Mouse (Mus musculus) liver (tissue): ENCODE results near the gene Elf1.
A peak's percentile ranks its signal among the peaks of the same experiment; 100 is the strongest.

Experiments used
- DNase-seq: peaks from one replicate; pipeline ENCODE4 v3.0.0-alpha.2; 2020; ENCODE audit warnings: mixed read lengths

The Elf1 gene

DNA sequence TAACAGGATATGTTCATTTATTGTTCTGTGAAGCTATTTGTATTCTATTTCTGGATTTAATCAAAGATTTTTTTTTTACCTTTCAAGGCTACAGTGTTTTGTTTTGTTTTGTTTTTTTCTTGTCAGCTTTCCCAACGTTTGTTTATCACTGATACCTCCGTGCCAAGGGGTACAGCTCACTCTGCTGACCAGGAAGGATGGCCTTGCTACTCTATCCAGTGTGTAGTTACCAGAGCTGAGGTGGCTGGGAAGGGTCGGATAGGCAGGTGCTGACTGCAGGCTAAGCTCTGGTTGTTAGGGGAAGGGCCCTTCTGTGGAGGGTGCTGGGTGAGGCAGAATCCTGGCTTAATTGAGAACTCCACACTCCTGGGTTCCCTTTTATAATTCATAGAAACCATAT is 9.3 kb downstream of the Elf1 start:
- no peak for DNase-seq

DNA sequence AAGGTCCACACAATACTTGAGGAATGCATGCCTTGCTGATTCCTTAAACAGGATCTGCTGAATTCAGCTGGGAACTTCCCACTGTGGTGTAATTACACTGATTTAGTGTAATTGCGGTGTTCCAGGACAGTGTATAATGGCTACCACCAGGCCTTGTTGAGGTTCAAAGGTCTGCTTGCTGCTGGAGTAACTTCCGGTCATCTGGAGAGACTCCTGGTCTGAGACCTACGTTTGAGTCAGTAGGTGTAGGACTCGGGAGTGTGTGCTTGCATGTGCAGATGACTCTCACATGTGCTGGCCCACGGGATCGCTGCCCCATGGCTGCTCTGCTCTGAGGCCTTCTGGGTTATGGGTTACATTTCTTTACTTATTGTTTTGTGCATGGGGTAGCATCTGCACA is 13.4 kb downstream of the Elf1 start:
- DNase-seq: no peak

DNA sequence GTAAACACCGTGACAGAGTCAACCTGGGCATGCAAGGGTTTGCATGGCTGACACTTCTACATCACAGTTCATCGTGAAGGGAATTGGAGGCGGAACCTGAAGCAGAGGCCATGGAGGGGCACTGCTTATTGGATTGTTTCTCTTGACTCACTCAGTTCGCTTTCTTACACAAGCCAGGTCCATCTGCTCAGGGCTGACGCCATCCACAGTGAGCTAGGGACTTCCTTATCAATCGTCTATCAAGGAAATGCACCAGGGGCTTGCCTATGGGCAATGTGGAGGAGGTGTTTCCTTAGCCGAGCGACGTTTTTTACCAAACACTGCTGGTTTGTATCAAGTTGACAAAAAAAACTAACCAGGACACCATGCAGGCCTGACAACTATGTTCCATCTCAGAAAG is 18.3 kb downstream of the Elf1 start:
- peak; percentile 44 for DNase-seq

DNA sequence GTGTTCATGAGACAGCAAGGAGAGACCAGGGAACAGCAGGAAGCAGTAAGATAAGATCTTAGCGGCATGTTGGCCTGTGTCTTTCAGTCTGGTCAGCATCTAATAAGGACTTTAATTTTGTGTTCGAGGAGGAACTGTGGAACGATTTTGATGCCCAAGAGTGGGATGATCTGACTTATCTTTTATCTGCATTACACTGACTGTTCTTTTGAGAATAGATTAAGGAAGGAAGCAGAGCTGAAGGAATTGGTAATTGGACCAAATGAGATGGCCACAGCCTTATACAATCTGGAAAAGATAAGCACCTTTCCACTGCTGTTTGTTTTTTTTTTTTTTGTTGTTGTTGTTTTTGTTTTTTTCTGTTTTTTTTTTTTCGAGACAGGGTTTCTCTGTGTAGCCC is 19.8 kb downstream of the Elf1 start:
- no peak for DNase-seq

DNA sequence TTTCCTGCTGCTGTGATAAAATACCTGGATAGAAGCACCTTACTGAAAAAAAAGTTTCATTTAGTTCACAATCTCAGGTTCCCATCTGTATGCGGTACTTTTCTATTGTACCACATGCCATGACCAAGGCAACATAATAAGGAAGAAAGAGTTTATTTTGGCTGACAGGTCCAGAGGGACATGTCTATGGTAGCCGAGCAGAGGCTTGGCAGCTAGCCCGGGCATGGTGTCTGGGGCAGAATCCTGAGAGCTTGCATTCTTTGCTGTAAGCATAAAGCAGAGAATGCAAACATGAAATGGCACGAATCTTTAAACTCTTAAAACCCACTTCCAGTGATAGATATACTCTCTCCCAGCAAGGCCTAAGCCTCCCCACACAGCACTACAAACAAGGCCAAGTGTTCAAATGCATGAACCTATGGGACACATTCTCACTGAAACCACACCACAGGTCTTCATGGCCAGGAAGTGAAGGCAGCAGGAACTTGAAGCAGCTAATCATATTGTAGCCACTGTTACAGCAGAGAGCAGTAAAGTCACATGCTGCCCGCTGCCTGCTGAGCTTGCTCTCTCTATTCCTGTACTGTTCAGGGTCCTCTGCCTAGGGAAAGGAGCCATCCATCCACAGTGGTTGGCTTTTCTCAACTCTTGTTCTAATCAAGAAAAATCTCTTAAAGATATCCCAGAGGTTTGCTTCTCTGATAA is 22.5 kb downstream of the Elf1 start:
- DNase-seq: no peak

DNA sequence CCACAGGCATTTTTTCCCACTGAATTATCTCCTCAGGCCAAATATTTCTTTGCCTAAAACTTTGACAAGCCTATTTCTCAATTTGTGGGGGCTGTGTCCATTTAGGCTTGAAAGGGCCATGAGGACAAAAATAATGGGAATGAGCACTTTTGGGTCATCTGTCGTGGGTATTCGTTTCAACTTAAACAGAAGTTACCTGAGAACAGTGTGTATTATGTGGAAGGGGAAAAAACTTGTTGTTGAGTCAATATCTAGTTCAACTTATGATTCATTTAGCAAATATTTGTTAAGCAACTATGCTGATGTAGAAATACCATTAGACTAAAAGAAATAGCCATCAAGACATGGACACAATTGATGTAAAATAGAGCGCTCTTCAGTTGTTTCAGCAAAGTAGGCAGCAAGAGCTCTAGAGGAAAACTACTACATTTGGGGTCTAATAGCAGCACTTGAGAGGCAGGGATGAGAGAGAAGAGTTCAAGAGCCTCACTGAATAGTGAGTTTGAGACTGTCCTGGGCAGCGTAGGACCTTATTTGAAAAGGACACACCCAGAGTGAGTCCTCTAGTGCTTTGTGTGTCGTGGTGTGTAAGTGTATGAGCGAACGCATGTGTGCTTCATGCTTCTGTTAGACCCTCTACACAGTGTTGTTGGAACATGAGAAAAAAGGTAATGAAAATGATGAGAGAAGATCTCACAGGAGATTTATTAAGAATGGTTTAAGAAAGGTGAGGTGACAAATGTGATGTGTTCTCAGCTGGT is 23.4 kb downstream of the Elf1 start:
- DNase-seq: no peak

DNA sequence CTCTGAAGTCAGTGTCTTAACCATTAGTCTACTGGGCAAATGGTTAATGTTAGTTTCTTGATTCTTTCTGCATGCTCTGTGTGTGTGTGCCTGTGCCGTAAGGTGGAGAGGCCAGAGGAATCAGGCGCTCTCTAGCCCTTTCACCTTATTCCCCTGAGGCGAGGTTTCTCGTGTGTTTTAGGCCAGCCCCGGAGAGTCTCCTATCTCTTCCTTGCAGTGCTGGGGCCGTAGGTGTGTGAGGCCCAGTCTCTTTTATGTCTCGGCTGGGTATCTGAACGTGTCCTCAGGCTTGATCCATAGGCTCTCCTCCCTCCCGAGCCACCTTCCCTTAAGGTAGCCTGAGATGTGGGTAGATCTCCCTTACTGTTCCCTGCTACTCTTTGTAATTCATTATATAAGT is 25.2 kb downstream of the Elf1 start:
- peak; percentile 86 for DNase-seq

DNA sequence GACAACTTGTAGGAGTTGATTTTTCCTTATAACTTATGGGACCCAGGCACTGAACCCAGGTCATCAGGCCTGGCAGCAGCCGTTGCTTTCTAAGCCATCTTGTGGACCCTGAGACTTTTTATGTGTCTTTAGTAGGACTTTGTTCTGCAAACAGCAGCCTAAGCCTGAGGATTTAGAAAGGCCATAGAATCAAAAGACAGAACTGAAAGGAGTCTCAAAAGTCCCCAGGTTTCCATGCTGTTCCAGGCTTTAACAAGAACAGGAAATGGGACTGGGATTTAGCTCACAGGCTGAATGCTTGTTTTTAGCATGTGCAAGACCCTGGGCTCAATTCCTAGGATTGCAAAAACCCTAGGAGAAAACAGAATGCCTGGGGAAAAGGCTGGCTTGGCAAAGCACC is 26.9 kb downstream of the Elf1 start:
- DNase-seq: no peak

DNA sequence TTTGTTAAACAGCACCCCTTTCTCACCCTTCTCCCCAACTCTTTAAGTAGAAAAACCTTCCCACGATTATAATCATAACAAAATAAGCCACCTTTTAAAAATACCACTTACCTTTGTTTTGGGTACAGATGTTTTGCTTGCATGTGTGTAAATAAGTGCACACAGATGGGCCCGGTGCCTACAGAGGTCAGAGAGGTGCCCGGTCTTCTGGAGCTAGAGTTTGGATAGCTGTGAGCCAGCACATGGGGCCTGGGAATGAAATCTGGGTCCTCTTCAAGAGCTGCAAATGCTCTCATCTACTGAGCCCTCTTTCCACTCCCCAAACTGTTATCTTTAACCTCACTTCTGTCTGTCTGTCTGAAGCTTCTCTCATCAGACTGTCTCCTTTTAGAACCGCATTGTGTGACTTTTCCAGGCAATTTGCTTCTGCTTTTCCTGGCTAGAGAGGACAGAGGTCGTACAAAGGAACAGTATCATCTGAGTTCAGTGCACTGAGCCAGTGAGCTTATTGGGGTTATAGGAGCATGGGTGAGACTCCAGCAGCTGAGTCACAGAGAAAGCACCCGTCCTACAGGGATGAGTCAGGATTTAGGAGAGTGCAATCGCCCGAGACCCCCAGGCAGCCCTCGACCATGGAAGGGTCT is 27.8 kb downstream of the Elf1 start:
- DNase-seq: no peak

DNA sequence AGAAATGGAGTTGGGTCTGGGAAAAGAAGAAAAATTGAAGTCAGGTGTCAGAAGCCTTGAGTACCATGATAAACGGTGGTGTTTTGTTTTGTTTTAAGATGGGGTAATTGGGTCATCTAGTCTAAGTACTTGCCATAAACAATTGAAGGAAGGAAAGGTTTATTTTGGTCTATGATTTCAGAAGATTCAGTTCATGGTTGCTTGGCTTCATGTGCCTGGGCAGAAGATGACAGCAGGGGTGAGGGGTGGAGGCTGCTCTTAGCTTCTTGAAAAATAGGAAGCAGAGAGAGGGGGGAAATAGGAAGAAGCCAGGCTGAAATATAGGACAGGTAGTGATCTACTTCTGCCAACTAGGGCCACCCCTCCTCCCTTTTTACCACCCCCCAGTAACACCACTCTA is 30.5 kb downstream of the Elf1 start:
- no peak for DNase-seq

DNA sequence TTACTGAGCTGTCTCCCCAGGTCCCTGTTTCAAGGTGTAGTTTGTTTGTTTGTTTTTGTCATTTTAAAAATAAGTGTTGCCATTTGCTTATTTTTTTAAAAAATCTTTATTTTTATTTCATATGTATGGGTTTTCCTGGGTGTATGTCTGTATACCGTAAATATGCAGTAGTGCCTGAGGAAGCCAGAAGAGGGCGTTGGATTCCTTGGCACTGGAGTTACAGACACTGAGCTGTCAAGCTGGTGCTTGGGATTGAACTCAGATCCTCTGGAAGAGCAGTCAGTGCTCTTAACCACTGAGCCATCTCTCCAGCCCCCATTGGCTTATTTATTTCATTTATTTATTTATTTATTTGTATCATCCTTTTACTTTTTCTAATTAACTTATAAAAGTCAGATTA is 33.0 kb downstream of the Elf1 start:
- peak; percentile 37 for DNase-seq

DNA sequence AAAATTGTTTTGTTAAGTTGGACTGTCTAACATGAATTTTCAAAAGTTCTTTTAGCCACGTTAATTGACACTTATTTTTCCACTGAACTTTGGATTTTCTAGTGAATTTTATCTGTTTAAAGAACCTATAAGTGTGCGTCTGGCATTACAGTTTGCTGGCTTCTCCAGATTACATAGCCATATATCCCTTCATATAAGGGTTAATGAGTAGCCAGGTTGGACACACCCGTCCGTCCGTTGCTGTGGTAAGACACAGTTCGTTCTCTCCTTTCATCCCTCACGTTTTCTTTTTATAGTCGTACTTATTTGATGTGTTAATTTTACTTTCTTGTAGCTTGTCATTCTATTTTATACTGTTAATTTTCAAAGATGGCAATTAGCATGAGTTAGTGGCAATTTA is 34.1 kb downstream of the Elf1 start:
- DNase-seq: no peak

DNA sequence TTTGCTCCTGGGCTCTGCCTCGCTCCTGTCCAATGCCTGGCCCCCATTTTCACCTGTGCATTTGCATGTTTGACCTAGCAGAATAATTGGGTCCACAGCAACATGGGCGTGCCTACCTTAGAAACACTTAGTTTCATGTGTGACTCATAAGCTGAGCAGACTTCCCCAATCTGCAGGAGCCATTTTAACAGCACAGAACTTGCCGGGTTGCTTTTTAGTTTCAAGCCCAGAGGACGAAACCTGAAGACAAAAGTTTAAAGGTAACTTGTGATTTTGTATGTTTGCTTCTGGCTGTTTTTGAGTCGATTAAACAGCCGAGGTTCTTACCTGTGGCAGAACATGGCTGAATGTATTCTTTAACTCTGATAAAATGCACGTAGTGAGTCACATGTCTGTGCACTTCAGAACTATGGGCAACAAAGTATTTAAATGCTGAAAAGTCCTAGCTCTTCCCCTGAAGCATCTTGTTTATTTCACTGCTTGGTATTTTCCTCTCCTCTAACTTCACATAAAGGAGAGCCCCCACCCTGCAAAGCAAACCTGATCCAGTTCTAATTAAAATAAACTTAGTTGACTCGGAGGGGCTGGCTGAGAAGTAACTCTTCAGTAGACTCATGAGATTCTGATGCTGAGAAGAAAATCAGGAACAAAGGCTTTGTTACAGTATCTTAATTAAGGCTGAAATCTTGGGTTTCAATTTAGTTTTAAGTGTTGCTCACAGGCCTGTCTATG is 34.7 kb downstream of the Elf1 start:
- peak; percentile 53 for DNase-seq

DNA sequence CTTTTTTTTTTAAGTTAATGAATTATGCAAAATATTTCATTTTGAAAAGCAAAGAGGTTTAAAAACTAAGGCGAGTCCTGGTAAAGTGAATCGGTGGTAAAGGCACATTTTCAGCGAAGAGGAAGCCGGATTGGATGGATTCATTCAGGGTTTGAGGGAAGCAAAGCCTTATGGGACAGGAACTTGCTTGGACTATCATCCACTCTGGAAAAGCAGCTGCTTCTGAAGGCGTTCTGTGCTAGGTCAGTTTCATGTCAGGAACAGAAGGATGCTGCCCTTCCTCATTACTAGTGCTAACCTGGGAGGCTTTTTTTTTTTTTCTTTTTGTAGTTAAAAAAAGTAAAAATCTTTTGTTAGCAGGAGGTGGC is 35.2 kb downstream of the Elf1 start:
- DNase-seq: no peak

DNA sequence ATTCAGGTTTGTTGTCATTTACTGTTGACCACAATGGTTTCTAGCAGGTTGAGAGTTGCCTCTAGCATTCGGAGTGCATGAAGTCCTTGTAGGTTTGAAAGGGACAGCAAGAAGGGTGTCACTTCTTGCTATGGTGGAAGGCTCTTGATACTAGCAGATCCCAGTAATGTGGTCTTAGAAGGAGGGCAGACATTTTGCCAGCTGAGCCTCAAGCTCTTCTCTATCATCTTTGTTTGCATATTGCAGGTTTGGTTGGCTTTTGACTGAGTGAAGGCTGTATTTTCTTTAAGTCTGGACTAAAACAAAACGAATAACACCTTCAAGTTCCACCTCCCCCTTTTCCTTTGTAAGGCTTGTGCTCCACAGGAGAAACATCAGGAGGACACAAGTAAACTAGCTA is 35.8 kb downstream of the Elf1 start:
- no peak for DNase-seq

DNA sequence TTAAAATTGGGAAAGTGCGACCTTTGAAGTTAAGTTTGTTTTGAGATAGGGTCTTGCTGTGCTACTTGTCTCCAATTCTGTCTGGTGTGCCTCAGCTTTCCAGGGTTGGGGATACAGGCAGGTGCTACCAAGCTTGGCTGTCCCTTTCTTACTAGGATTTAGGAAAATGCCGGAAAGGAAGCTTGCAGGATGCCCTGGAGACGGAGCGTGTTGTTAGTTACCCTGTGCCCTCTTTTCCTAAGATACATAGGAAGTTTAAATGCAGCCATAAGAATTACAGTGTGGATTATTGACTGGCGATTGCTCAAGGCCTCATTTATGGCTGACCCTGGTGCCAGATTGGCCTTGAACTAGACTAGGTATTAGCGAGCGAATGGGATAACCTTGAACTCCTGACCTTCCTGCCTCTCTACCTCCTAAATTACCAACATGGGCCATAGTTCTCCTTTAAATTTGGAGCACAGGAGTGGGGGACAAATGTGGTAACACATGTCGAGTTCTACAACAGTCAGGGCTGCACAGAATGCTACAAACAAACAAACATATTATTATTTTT is 36.3 kb downstream of the Elf1 start:
- DNase-seq: no peak

DNA sequence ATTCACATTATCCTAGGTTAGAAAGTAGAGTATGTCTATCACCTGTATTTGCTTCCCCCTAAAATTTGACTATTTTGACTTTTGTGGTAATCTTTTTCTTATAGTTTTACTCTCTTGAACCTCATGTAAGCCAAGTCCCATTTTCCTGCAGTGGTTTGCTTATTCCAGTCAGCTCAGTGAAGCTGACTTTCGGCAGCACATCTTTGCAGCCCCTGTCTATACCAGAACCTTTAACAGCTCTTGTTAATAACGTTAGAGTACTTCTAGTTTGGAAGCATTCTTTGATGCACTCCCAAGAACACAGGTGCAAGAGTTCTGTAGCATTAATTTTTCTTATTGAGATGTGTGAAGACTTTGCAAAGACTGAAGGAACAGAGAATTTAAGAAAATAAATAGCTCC is 37.1 kb downstream of the Elf1 start:
- DNase-seq: no peak

DNA sequence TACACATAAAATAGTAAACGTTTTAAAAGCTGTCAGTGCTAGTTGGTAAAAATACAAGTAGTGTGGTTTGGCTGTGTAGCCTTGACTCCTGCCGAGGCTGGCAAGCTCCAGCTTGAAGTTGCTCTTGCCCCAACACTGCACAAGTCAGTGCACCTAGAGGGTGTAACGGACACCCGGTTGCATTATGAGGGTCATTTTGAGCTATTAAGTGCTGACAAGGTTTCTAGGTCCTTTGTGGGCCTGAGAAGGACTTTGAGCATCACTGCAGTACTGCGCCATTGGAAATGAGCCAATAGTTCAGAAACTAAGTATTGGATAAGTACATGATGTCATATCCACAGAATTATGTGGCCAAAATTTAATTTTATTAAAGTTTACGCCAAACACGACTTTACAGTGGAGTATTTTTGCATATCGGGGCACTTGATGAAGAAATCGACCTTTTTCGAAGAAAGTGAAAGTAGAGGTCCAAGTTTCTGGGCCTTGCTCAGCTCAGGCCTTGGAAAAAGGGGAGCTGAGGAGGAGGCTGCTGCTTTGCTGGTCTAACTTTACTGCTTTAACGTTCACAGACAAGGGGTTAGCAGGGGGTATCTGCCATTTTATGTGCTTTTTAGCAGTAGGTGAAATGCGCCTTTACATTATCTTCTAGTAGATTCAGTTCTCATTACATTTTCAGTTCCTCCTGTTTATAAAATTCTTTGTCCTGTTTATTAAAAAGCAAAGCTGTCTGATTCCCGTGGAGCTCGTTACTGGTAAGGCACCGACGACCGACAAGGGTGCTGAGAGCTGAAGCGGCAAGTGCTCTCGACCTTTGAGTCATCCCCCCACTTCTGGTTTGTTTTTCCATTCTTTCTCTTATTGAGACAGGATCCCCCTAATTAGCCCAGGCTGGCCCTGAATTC is 38.0 kb downstream of the Elf1 start:
- no peak for DNase-seq

DNA sequence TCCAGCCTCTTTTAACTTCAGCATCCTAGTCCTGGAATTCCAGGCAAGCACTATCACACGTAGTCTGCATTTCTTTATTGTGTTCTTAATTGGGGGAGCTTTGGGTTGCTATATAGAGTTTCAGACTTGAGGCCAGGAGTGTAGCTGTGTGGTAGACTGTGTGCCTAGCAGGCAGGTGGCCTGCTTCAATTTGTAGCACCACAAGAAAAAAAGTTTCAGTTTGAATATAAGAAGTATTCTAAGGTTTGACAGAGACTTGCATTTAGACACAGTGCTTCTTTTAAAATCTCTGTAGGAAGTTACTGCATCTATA is 38.6 kb downstream of the Elf1 start:
- no peak for DNase-seq

DNA sequence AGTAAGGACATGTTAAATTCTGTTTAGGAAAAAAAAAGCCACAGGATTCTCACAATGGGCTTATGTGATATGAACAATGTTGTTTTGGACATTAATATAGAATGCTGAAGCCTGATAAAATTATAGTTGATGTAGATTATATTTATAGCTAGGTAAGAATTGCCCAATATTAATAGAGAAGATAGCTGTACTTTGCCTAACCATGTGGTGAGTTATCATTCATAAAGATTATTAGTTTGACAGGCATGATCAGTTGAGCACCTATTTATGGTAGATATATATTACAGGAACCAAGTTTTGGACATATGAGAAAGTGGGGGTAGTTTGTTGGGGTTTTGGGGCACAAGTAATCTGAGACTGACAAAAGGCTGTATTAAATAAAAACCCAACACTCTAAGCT is 39.6 kb downstream of the Elf1 start:
- no peak for DNase-seq

DNA sequence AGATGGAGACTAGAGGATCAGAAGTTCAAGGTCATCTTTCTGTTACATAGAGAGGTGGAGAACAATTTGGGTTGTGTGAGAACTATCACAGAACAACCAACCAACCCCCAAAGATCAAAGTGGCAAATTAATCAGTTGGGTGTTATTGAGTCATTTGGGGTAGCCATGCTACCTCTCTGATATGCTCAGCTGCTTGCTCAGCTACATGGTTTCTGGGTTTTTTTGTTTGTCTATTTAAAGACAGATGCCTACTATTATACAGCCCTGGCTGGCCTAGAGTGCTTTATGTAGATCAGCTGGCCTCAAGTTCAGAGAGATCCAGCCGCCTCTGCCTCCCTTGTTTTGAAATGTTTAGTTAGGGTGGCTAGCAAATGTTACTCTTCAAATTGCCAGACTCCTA is 40.1 kb downstream of the Elf1 start:
- no peak for DNase-seq

DNA sequence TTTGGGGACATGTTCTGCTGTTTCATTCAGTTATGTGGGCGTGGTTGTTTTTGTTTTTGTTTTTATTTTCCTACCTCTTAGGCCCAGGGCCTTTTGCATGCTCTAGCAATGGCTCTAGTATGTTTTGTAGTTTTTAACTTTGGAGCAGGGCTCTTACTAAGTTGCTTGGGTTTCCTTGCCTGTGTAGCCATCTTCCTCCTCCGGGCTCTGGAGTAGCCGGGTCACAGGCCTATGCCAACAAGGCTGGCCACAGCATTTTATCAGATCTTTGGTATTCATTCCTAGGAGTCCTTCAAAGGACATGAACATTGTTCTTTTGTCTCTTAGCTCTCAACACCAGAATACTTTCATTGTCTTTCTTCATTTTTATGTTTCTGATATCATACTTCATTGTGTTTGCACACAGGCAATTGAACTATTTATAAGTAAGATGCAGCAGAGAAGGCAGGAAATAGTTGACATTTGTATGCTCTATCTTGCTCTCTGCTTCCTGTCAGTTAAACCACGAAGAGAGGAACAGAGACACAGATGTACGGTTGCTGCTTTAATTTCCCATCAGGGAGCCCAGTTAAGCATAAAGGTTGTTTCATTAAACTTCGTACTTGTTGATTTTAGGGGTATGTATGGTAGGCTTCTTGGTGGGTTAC is 40.6 kb downstream of the Elf1 start:
- no peak for DNase-seq
